ENCODE assay signal across 8 mouse cellular contexts in genomic region chr7:67758858-67759628, GRCm38 (mm10). TPM values are rescaled to one million over a fixed set of nuclear protein-coding genes. Genes with fewer than 3 reads are reported as not detected.
DNase-seq lines count a peak whose midpoint lies in the region; ATAC-seq and TF ChIP-seq lines count a peak whose summit lies in the region.

No protein-coding gene starts in this region.

- peak; percentile 36 for DNase-seq in urinary bladder, postnatal 14 days (ENCODE audit: low spot score)
- no peak for DNase-seq in urinary bladder, postnatal 25 days (ENCODE audit: low spot score)
- peak; percentile 72 for DNase-seq in embryonic facial prominence, embryonic 10.5 days (ENCODE audit: low spot score)
- peak; percentile 43 to 58 for DNase-seq in layer of hippocampus, adult 2 months (ENCODE audit: low spot score in 2 of 2)

- H3K9me3 ChIP-seq in embryonic facial prominence, embryonic 10.5 days = no peaks in the 10 kb centered on the region
- no peaks in the 10 kb centered on the region for H3K9me3 ChIP-seq in heart, embryonic 14.5 days (ENCODE audit: control insufficient read depth, low read length)
- no peaks in the 10 kb centered on the region for H3K9me3 ChIP-seq in liver, embryonic 16.5 days (replicated peaks; ENCODE audit: control insufficient read depth, low read length)
- H3K9me3 ChIP-seq in neural tube, embryonic 14.5 days (ENCODE audit: control insufficient read depth, low read length) = no peaks in the 10 kb centered on the region

- peak; percentile 62 for ATAC-seq in heart, embryonic 14.5 days (ENCODE audit: insufficient number of reproducible peaks, insufficient read depth, low FRiP score, low read depth)
- peak; percentile 56 for ATAC-seq in liver, embryonic 16.5 days (ENCODE audit: low read depth)
- peak; percentile 86 for ATAC-seq in neural tube, embryonic 14.5 days (ENCODE audit: low read depth)
- ATAC-seq in monocyte, adult 5-6 weeks (replicated peaks; ENCODE audit: insufficient number of reproducible peaks, low FRiP score, low TSS enrichment, poor library complexity, severe bottlenecking) = no peak

- peak overlapping the region; percentile 74 for H3K4me3 ChIP-seq in embryonic facial prominence, embryonic 10.5 days
- peak overlapping the region; percentile 53 to 60 for H3K4me3 ChIP-seq in heart, embryonic 14.5 days (ENCODE audit: control insufficient read depth in 1 of 2, insufficient read depth in 1 of 2, low read depth in 1 of 2, low read length in 2 of 2)
- H3K4me3 ChIP-seq in layer of hippocampus, adult 2 months = peak overlapping the region; percentile 71
- peak overlapping the region; percentile 55 for H3K4me3 ChIP-seq in liver, embryonic 16.5 days (ENCODE audit: low read depth, low read length)
- peak overlapping the region; percentile 57 for H3K4me3 ChIP-seq in neural tube, embryonic 14.5 days (ENCODE audit: low read depth, low read length)

- WGBS in embryonic facial prominence, embryonic 10.5 days = under 1% methylated on average over 92 of the region's 92 CpGs
- WGBS in heart, embryonic 14.5 days = under 1% methylated on average over 92 of the region's 92 CpGs
- WGBS in liver, embryonic 16.5 days (ENCODE audit: insufficient replicate concordance) = under 1% methylated on average over 92 of the region's 92 CpGs
- under 1% methylated on average over 85 of the region's 92 CpGs for WGBS in neural tube, embryonic 14.5 days

- TF ChIP-seq CTCF in layer of hippocampus, adult 2 months (conservative IDR thresholded peaks at IDR 0.05) = peak; percentile 17; the same call in 1 of the 2 replicates

- peak overlapping the region; percentile 70 for H3K9ac ChIP-seq in heart, embryonic 14.5 days (ENCODE audit: low read length)
- H3K9ac ChIP-seq in liver, embryonic 16.5 days (ENCODE audit: low read depth, low read length) = no peak overlapping the region; the same call in 1 of the 2 replicates
- peak overlapping the region; percentile 64 for H3K9ac ChIP-seq in neural tube, embryonic 14.5 days (replicated peaks; ENCODE audit: low read depth, low read length)

- no peaks in the 10 kb centered on the region for H3K36me3 ChIP-seq in embryonic facial prominence, embryonic 10.5 days (replicated peaks)
- H3K36me3 ChIP-seq in heart, embryonic 14.5 days (ENCODE audit: control insufficient read depth, insufficient read depth, low read length) = no peaks in the 10 kb centered on the region
- no peaks in the 10 kb centered on the region for H3K36me3 ChIP-seq in liver, embryonic 16.5 days (ENCODE audit: control insufficient read depth, insufficient read depth)
- H3K36me3 ChIP-seq in neural tube, embryonic 14.5 days (ENCODE audit: control insufficient read depth, insufficient read depth, low read length) = no peaks in the 10 kb centered on the region

- peak overlapping the region; percentile 65 for H3K27ac ChIP-seq in embryonic facial prominence, embryonic 10.5 days (replicated peaks)
- peak overlapping the region in 1 of 2 experiments; percentile 30; a peak in 1 of 4 replicates for H3K27ac ChIP-seq in heart, embryonic 14.5 days (replicated peaks in 1 of 2; ENCODE audit: control insufficient read depth in 1 of 2, insufficient read depth in 1 of 2, low read depth in 2 of 2, low read length in 2 of 2)
- peak overlapping the region; percentile 85 for H3K27ac ChIP-seq in layer of hippocampus, adult 2 months
- no peak overlapping the region for H3K27ac ChIP-seq in liver, embryonic 16.5 days (ENCODE audit: low read length)
- H3K27ac ChIP-seq in neural tube, embryonic 14.5 days (ENCODE audit: low read depth, low read length) = peak overlapping the region; percentile 74

- H3K4me2 ChIP-seq in heart, embryonic 14.5 days (ENCODE audit: low read length) = peak overlapping the region; percentile 99
- H3K4me2 ChIP-seq in liver, embryonic 16.5 days (ENCODE audit: low read depth, low read length) = peak overlapping the region; percentile 78
- peak overlapping the region; percentile 98 for H3K4me2 ChIP-seq in neural tube, embryonic 14.5 days (ENCODE audit: low read depth, low read length)

- H3K27me3 ChIP-seq in embryonic facial prominence, embryonic 10.5 days (replicated peaks; ENCODE audit: low read depth, poor library complexity, severe bottlenecking) = peaks cover 51% of the 10 kb centered on the region
- peaks cover 3% of the 10 kb centered on the region for H3K27me3 ChIP-seq in heart, embryonic 14.5 days (ENCODE audit: control insufficient read depth, insufficient read depth, low read length)
- H3K27me3 ChIP-seq in liver, embryonic 16.5 days (ENCODE audit: control insufficient read depth, insufficient read depth, low read depth, low read length) = peaks cover 28% of the 10 kb centered on the region
- H3K27me3 ChIP-seq in neural tube, embryonic 14.5 days (ENCODE audit: control insufficient read depth, insufficient read depth, low read length) = 0 out of 2 replicates have a peak, but pooled peaks cover 3% of the 10 kb centered on the region

- peaks cover 28% of the 10 kb centered on the region for H3K4me1 ChIP-seq in embryonic facial prominence, embryonic 10.5 days
- H3K4me1 ChIP-seq in heart, embryonic 14.5 days (ENCODE audit: control insufficient read depth in 2 of 2, insufficient read depth in 2 of 2, low read length in 2 of 2) = peaks cover 0 to 5% of the 10 kb centered on the region in 2 experiments; a peak in 1 of 4 replicates
- peaks cover 4% of the 10 kb centered on the region for H3K4me1 ChIP-seq in liver, embryonic 16.5 days (ENCODE audit: control insufficient read depth, low read depth, low read length)
- H3K4me1 ChIP-seq in neural tube, embryonic 14.5 days (ENCODE audit: control insufficient read depth, insufficient read depth, low read length) = no peaks in the 10 kb centered on the region

RNA-seq across cellular contexts. Expression of gene Synm, which starts 0.5 kb away (rescaled TPM):
- polyA plus RNA-seq in embryonic facial prominence, embryonic 10.5 days (2016; fragmentation: Nextera tagmentation; extraction: Ambion mirVana) = 2.1 and 2.9 TPM in 2 replicates
- 2.3 and 2.5 TPM in 2 replicates for polyA plus RNA-seq in heart, embryonic 14.5 days (2014; fragmentation: Nextera tagmentation; extraction: Ambion mirVana)
- total RNA-seq in layer of hippocampus, adult 2 months (2021) = 10 to 100 TPM; 18.7 to 22.2 TPM
- 0.05 and 0.28 TPM in 2 replicates for polyA plus RNA-seq in liver, embryonic 16.5 days (2015; fragmentation: Nextera tagmentation; extraction: Ambion mirVana)
- polyA plus RNA-seq in neural tube, embryonic 14.5 days (2014; fragmentation: Nextera tagmentation; extraction: Ambion mirVana) = 4.0 and 9.9 TPM in 2 replicates
- total RNA-seq in monocyte, adult 5-6 weeks (2017) = 0.53 TPM in 1 of 3 replicates, not detected in the others
